Mouse (Mus musculus): ENCODE measurements around the gene Faap100. TPM values are rescaled to one million over a fixed set of nuclear protein-coding genes. Genes with fewer than 3 reads are reported as not detected.
A peak's percentile ranks its signal among the peaks of the same experiment; 100 is the strongest.
"Not testable (repeated sequence)": the region's sequence is repeated elsewhere in the genome, so short reads cannot be mapped to it uniquely, and the experiment has no call there.

Gene Faap100
- polyA plus RNA-seq, 1 experiment from 2014 or later: 45.9 TPM

DNA sequence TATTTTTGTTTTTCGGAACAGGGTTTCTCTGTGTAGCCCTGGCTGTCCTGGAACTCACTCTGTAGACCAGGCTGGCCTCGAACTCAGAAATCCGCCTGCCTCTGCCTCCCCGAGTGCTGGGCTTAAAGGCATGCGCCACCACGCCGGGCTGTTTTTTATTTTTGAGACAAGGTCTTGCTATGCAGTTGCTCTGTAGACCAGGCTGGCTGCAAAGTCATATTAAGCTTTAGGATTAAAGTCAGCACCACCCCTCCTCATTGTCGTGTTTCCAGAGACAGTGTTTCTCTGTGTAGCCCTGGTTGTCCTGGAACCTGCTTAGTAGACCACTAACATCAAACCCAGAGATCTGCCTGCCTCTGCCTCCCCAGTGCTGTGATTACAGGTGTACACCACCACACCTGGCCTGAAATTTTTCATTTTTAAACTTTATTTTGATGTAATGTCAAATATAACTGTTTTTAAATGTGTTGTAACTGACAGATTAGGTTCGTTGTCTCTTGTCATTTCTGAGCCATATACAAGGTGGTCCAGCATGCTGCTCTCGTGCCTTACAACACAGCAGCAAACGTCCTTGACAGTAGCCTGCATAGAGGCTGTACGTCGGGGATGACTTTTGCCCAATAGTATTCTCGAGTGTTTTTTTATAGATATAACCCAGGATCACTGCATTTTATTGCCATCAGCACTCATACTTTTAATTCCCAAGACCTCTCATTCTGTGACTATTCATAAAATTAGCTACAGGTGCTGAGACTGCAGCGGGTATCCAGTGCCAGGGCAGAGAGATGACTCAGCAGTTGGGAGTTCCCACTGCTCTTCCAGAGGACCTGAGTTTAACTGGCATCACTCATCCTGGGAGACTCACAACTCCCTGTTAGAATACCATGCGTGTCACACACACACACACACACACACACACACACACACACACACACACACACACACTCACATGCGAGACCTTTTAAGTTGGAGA lies 24.0 kb downstream of the Faap100 start:
- Histone ChIP-seq H3K27ac (no peak overlapping the region), H3K36me3 (no peaks in the 10 kb centered on the region), H3K4me3 (no peak overlapping the region), H3K9me3 (no peaks in the 10 kb centered on the region), H3K27me3 (ENCODE audit: insufficient read depth, poor library complexity, severe bottlenecking) (peaks cover 10% of the 10 kb centered on the region; the same call in 1 of the 2 replicates), H3K4me1 (replicated peaks) (peaks cover 70% of the 10 kb centered on the region)
- no peak for DNase-seq (ENCODE audit: low spot score)
- 91% methylated on average over 17 of the region's 17 CpGs for WGBS

DNA sequence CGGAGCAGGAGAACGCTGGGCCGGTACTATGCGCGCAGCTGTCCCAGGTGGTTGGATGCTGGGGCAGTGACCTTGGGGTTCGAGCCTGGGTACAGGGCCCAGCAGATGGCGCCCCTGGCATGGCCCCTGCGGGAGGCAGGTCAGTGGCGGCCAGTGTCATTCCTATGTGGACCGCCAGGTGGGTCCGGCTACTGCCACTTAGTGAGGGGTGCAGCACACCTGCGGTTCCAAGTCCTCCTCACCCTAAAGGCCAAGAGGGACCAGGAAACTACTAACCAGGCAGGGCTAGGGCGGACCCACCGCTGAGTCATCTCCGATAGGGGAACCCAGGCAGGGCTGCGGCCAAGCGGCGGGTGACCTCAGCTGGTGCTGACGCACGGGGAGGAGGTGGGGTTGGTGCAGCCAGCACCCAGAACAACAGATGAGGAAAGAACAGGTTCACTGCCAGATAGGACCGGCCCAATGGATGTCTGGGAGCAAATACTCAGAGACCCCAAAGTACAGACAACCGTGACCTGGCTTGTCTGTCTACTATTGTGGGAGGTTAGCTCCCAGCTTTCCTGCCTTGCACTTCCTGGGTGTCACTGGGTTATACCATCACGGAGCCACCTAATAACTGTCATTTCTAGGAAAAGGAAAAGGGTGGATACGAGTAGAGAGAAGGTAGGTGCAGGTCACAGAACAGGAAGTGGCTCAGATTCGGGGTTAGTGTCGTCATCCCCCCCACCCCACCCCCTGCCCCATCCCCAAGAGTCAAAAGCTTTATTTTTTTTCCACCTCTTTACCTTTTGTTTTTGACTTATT lies 24.9 kb downstream of the Faap100 start:
- Histone ChIP-seq H3K9me3 (no peaks in the 10 kb centered on the region), H3K27ac (peak overlapping the region; percentile 75), H3K4me3 (peak overlapping the region; percentile 20; the same call in 1 of the 2 replicates), H3K27me3 (ENCODE audit: insufficient read depth, poor library complexity, severe bottlenecking) (peaks cover 10% of the 10 kb centered on the region; the same call in 1 of the 2 replicates), H3K4me1 (replicated peaks) (peaks cover 70% of the 10 kb centered on the region), H3K36me3 (no peaks in the 10 kb centered on the region)
- WGBS: 27% methylated on average over 26 of the region's 26 CpGs
- peak; percentile 69 for DNase-seq (ENCODE audit: low spot score)

DNA sequence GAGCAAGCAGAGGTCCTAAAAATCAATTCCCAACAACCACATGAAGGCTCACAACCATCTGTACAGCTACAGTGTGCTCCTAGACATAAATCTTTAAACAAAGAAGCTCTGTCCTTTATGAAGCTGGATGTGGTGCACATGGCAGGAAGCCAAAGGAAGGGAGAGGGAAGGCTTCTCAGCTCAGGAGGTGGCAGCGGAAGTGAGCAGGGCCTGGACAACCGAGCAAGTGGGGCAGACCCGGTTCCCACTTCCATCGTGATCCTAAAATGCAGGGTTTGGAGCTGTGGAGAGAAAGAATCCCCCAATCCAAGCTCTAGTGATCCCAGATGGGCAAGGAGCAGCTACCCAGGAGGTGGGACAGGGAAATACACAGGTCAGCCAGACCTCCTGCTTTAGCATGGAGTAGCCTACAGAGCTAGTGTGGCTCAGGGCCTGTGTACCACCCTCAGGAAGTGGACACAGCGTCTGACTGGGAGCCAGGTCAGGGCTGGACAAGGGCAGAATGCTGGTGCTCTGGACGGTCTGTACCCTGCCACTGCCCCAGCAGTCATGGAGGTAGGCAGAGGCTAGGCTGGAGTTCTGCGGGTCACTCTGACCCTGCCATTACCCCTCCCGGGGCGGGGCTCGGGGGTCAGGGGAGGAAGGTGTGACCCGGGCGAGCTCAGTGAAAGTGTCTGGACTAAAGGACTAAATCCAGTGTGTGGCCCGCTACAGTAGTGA lies 25.8 kb downstream of the Faap100 start:
- no peaks in the 10 kb centered on the region for H3K9me3 ChIP-seq
- H3K36me3 ChIP-seq: peaks cover under 1% of the 10 kb centered on the region; the same call in 1 of the 2 replicates
- DNase-seq (ENCODE audit: low spot score): no peak
- H3K27me3 ChIP-seq (ENCODE audit: insufficient read depth, poor library complexity, severe bottlenecking): peaks cover 10% of the 10 kb centered on the region; the same call in 1 of the 2 replicates
- WGBS: 74% methylated on average over 13 of the region's 13 CpGs
- peak overlapping the region; percentile 75 for H3K27ac ChIP-seq
- peaks cover 61% of the 10 kb centered on the region for H3K4me1 ChIP-seq (replicated peaks)
- peak overlapping the region; percentile 7 for H3K4me3 ChIP-seq

DNA sequence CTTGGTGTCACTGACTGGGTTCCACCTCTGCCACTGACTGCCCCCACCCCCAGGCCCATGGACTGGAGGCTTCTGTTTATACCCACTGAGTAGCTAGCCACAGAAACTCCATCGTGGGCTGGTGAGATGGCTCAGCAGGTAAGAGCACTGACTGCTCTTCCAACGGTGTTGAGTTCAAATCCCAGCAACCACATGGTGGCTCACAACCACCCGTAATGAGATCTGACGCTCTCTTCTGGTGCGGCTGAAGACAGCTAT lies 26.5 kb downstream of the Faap100 start:
- Histone ChIP-seq H3K27me3 (ENCODE audit: insufficient read depth, poor library complexity, severe bottlenecking) (peaks cover 10% of the 10 kb centered on the region; the same call in 1 of the 2 replicates), H3K27ac (0 out of 2 replicates have a peak overlapping the region, but pooled peaks have one; percentile 100), H3K4me1 (replicated peaks) (peaks cover 57% of the 10 kb centered on the region)
- DNase-seq (ENCODE audit: low spot score); H3K36me3 ChIP-seq; H3K4me3 ChIP-seq; H3K9me3 ChIP-seq: not testable (repeated sequence)
- WGBS: 91% methylated on average over 5 of the region's 5 CpGs

DNA sequence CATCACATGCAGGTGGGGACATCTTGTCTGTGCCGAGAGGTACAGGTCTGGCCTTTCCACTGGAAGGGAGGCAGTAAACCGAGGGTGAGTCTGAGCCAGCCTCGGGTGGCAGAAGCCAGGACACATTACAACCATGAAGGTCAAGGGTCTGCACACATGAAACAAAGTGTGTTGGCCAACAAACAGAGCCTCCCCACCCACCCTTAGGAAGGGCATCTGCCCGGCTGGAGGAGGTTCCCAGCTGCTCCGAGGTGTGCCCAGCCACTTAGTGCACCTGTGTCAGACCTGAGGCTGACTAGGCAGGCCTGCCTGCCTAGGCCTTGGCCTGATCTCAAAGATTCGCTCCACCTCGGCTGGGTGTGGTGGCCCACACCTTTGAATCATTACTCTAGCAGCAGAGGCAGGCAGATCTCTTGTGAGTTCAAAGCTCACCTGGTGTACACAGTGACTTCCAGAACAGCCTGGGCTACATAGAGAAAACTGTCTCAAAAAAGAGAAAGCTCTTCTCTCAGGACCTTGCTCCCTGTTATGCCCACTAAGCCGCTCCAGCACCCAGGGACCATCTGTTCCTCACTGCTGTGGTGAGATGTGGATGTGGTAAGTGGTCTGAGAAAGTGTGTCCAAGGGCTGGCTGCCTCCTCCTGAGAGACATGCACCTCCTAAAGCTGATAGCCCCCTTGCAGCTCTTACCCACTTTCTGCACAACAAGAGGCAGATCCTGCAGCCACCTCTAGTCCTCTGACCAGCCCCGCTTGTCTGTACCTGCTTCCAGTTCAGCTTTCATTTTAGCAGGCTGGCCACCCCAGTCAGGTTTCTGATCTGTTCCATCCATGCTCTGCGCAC lies 27.1 kb downstream of the Faap100 start:
- DNase-seq (ENCODE audit: low spot score): no peak
- Histone ChIP-seq H3K4me3 (peak overlapping the region; percentile 100), H3K27ac (peak overlapping the region; percentile 100), H3K36me3 (peaks cover 11% of the 10 kb centered on the region), H3K9me3 (no peaks in the 10 kb centered on the region), H3K4me1 (replicated peaks) (peaks cover 59% of the 10 kb centered on the region), H3K27me3 (ENCODE audit: insufficient read depth, poor library complexity, severe bottlenecking) (peaks cover 10% of the 10 kb centered on the region; the same call in 1 of the 2 replicates)
- WGBS: 87% methylated on average over 10 of the region's 10 CpGs

DNA sequence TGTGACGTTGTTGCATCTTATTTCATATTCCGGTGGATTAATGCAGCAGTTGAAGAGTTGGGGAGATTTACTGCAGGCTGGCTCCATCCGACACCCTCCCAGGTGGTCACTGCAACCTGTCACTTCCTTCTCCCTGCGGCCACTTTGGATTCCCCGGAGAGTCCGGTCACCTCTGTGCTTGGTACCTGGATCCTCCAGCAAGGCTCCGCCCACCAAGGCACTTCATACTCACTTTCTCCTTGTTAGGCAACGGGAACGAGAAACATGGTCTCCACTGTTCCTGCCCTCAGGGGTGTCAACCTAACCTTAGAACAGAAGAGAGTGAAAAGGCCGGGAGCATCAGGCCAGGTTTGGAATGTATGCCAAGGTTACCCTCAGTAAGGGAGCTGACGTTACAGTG lies 27.9 kb downstream of the Faap100 start:
- 22% methylated on average over 11 of the region's 11 CpGs for WGBS
- Histone ChIP-seq H3K36me3 (peaks cover 14% of the 10 kb centered on the region), H3K9me3 (no peaks in the 10 kb centered on the region), H3K27ac (peak overlapping the region; percentile 100), H3K4me1 (replicated peaks) (peaks cover 57% of the 10 kb centered on the region), H3K4me3 (peak overlapping the region; percentile 100), H3K27me3 (ENCODE audit: insufficient read depth, poor library complexity, severe bottlenecking) (peaks cover 10% of the 10 kb centered on the region; the same call in 1 of the 2 replicates)
- no peak for DNase-seq (ENCODE audit: low spot score)

DNA sequence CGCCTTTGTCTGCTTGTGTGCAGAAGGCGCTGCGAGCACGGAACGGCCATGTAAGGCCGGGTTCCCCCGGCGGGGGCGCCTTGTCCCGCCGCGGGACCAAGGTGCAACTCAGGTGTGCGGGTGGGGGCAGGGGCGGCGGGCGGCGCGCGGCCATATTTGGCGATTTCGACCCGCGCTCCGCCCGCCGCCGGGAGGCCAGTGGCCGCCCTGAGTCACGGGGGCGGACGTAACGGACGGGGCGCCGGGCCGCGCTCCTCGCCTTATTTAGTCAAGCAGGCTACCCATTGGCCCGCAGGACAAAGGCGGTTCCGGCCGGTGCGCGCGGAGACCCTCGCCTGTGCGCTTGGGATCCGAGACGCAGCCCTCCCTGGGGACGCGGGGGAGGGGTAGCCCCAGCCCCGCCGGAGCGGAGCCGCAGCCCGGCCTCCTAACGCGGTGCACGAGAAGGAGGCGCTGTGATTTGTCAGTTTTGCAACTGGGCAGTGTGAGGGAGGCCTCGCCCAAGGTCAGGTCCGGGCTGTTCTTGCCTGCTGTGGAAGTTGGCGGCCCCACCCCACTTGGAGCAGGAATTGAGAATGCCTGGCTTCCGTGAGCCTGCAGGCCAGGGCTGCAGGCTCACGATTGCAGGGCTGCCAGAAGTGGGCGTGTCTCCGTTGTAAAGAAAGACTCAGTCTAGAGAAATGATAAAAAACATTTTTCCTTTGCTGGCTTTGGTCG lies 28.4 kb downstream of the Faap100 start:
- Histone ChIP-seq H3K9me3 (no peaks in the 10 kb centered on the region), H3K27me3 (ENCODE audit: insufficient read depth, poor library complexity, severe bottlenecking) (peaks cover 10% of the 10 kb centered on the region; the same call in 1 of the 2 replicates), H3K4me1 (replicated peaks) (peaks cover 60% of the 10 kb centered on the region), H3K27ac (peak overlapping the region; percentile 100), H3K36me3 (peaks cover 18% of the 10 kb centered on the region), H3K4me3 (peak overlapping the region; percentile 100)
- 3% methylated on average over 68 of the region's 68 CpGs for WGBS
- DNase-seq (ENCODE audit: low spot score): peak; percentile 97

DNA sequence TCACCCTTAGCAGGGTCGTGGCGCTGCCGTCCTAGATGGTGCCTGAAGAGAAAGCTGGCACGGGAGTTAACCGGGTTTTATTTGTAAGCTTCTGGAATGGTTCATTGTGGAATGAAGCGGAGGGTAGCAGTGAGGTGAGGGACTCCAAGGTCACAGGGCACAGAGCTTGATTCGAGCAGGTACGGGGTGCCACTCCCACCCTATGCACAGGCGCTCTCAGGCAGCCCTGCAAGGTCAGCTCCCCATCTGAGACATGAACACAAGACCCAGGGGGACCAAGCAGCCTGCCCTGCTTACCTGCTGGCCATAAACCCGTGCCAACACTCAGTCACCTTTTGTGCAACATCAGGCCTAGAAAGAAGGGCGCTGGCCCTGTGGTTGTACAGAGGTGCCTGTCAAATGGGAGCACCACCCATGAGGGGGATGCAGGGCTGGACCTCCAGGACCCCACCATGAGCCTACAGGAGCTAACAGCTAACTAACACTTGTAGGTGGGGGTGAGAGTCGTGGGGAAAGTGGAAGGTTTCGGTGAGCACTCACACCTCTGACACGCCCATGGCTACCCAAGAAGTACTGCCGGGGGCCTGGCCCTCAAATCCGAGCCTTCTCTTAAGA lies 29.1 kb downstream of the Faap100 start:
- Histone ChIP-seq H3K4me1 (replicated peaks) (peaks cover 63% of the 10 kb centered on the region), H3K9me3 (no peaks in the 10 kb centered on the region), H3K4me3 (peak overlapping the region; percentile 100), H3K27me3 (ENCODE audit: insufficient read depth, poor library complexity, severe bottlenecking) (peaks cover 10% of the 10 kb centered on the region; the same call in 1 of the 2 replicates), H3K27ac (peak overlapping the region; percentile 100), H3K36me3 (peaks cover 25% of the 10 kb centered on the region)
- no peak for DNase-seq (ENCODE audit: low spot score)
- WGBS: 4% methylated on average over 16 of the region's 16 CpGs

DNA sequence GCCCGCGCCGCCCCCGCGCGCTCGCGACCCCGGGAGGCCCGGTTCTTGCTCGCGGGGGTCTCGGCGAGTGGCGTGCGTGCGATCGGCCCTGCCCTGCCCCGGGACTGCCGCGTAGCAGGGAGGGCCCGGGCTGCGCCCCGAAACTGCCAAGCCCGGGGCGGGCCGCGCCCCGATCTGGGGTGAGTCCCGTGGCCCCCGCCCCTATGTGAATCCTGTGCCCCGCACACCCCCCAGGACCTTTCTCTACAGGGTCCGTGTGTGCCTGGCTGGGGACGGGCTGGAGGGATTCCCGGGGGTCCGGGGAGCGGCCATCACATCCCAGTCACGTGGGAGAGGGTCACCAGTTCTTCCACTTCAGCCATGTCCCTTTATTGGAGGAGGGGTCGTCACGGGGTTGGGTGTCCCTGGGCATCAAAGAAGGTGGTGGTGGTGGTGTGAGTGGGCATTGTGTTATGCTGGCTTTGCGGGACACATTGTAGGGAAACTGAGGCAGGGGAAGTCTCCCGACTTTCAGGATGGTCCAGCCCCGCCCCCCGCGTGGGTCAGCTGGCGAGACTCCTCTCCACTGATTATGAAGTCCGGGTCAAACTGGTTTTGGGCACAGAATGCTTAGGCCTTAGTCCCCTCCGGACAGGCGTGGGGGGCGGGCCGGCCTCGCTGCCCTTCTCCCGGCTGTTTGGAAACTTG lies 29.7 kb downstream of the Faap100 start:
- peak; percentile 84 for DNase-seq (ENCODE audit: low spot score)
- peaks cover 61% of the 10 kb centered on the region for H3K4me1 ChIP-seq (replicated peaks)
- 4% methylated on average over 47 of the region's 53 CpGs for WGBS
- peak overlapping the region; percentile 100 for H3K27ac ChIP-seq
- H3K36me3 ChIP-seq: peaks cover 26% of the 10 kb centered on the region
- peak overlapping the region; percentile 100 for H3K4me3 ChIP-seq
- H3K9me3 ChIP-seq: no peaks in the 10 kb centered on the region
- H3K27me3 ChIP-seq (ENCODE audit: insufficient read depth, poor library complexity, severe bottlenecking): peaks cover 10% of the 10 kb centered on the region; the same call in 1 of the 2 replicates

DNA sequence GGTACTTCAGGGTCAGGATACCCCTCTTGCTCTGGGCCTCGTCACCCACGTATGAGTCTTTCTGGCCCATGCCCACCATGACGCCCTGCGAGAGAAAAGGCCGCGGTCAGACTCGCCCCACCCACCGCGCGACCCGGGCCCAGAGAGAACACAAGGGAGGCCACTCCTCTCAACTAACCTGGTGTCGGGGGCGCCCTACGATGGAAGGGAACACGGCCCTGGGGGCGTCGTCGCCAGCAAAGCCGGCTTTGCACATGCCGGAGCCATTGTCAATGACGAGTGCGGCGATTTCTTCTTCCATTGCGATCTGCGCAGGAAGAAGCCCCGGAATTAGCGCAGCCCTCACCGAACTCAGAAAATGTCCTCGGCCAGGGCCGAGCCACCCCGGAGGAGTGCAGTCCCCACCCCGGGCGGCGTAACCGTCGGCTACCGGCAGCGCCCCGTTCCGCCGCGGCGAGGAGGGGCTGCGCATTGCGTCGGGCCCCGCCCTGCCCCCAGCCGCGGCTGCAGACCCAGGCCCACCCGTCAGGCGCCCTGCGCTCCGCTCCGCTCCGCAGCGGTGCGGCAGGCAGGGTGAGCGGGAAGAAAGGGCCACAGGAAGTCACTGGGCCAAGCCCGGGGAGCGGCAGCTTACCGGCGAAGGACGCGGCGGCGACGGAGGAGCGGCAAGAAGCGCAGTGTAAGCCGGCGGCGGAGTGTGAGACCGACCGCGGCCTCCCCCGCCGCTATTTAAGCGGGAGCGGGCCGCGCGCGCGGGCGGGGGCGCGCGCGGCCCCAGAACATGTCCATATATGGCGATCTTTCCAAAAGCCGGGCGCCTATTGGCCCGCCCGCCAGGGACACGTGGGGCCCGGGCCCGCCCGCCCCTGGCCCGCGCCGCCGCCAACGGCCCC lies 30.5 kb downstream of the Faap100 start, which contains the start of gene Actg1:
TSS of gene Actg1 (minus strand) at position 752 of the 893 bp plus-strand sequence.
- peaks cover 6% of the 10 kb centered on the region; the same call in 1 of the 2 replicates for H3K27me3 ChIP-seq (ENCODE audit: insufficient read depth, poor library complexity, severe bottlenecking)
- peak within 1 kb of the TSS; percentile 100 for H3K4me3 ChIP-seq
- H3K27ac ChIP-seq: peak within 1 kb of the TSS; percentile 100
- H3K36me3 ChIP-seq: peaks cover 26% of the 10 kb centered on the region
- WGBS: under 1% methylated on average over 96 of the region's 103 CpGs
- peaks cover 53% of the 10 kb centered on the region for H3K4me1 ChIP-seq (replicated peaks)
- peak; percentile 88 for DNase-seq (ENCODE audit: low spot score)
- no peaks in the 10 kb centered on the region for H3K9me3 ChIP-seq

Measured in hindbrain, embryonic 10.5 days (tissue).